Mouse (Mus musculus) monocyte, adult 2 months (primary cell): ENCODE results near the gene Brat1.
"Not testable (repeated sequence)": the region's sequence is repeated elsewhere in the genome, so short reads cannot be mapped to it uniquely, and the experiment has no call there.

Source experiments
- DNase-seq, 2 experiments: peaks; one replicate each; pipeline ENCODE4 v3.0.0; 2022; ENCODE audit warnings: low spot score in 2 of 2, low read depth in 1 of 2

Brat1 gene

DNA sequence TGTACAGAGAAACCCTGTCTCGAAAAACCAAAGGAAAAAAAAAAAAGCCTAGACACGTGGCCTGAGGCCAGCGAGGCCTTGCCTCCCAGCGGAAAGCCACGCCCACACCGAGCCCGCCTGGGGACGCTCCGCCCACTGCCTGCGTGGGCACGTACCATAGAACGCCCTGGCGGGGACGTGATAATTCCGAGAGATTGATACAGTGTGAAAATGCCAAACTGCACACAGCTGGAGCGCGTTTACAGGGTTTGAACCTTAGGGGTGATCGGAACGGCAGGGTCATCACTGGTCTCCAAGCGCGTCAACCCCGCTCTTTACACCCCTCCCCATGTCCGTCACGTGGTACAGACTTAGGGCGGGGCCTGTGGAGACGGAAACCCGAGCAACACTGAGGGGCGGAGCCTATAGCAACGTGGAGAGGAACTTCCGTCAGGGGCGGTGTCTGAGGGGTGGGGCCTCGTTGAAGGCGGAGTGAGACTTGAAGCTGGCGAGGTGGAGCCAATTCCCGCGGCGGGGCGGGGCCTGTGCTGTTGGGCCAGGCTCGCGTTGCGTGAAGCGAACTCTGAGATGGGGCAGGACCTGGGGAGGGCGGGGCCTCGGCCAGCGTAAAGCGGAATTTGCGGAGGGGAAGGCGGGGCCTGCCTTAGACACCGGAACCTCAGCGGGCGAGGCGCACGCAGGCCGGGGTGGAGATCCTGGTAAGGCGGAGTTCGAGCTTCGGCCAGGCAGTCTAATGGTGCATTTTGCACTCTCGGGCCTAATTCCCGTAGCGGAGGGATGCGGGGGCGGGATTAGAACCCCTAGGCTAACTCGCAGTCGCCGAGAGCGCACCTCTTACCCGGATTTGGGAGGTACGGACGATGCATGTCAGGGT lies at the start of gene Brat1:
Gene Brat1 (plus strand): TSS at position 634 of the 874 bp plus-strand sequence.
- DNase-seq: peak; percentile 100

DNA sequence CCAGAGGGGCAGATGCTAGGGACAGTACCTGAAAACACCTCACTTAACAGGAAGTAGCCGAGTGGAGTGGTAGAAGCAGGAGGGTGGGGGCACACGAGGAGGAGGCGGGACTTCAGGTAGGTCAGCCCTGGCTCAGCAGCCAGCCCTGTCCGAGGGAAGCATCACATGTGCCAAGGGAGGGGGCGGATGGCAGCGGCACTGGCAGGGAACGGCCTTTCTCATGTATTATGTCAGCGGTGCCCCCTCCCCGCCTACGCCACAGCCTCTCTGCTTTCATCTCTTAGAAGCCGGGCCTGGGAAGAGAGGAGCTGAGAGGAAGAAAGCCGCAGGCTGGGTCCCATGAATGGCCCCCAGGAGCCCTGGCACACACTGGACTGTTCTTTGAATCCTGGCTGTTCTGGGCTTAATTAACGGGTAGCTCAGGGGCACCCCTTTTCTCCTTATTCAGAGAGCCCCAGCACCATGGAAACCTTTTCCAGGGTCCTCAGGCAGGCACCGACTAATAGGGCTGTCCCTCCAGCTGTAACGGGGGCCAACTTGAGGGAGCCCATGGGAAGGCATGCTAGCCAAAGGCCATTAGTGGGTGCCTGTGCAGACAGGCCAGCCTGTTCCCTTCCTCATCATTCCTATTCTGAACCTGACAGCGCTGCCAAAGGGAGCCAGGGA lies 45.1 kb upstream of the Brat1 start:
- DNase-seq: no peak

DNA sequence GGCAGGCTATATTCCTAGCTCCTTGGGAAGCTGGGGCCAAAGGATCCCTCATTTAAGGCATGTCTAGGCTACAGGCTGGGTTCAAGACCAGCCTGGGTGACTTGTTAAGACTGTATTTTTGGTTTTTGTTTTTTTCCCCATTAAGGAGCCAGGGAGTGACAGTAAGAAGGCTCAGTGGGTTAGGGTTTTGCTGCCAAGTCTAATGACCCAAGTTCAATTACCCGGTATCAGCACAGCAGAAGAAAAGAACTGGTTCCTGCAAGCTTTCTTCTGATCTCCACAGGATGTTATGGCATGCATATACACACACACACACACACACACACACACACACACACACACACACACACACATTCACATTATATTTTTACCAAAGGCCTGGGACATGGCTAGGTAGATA lies 44.4 kb upstream of the Brat1 start:
- no peak for DNase-seq

DNA sequence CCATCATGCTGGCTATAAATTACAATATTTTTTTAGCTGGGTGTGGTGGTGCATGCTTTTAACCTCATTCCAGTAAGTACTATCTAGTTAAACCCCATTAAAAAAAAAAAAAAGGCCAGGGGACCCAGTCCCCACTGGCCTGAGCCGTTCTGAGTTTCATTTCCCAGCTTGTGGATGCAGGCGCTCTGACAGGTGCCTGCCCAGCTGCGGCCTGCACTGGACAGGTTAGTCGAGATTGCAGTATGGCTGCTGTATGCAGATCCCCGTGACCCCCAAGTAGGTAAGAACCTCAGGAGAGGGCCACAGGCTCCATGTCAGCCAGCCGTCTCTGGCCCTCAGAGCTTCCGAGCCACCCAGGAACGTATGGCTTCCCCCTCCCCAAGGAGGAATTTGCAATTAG lies 43.4 kb upstream of the Brat1 start:
- DNase-seq: no peak

DNA sequence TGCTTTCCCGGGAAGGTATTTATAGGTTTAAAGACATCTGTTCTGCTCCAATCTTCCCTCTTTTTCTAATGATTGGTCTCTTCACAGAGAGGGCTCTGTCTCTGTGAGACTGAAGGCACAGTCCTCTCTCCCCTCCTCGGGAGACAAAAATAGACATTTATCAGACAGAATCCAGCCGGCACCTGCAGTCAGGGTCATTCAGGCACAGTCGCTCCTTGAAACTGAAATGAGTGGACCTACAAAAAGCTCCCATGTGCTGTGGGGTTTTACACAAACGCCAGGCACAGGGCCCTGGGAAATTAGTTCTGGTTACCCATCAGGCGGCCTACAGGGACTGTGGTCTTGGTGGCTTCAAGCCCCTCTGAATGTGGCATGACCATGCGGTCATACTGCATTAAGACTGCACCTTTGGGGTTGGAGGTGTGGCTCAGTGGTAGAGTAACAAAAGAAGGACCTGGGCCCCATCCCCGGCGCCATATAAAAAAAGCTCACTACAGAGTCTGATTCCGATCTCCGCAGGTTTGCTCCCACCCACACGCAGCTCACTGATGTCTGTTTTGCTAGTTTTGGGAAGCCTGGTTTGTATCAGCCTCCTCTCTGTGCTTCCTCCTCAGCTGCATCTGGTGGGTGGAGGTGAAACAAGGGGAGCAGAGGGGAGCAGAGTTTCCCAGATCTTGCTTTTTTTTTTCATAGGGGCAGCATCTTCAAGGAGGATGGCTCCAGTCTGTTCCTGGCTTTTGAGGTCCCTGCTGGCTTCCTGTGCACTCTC lies 42.8 kb upstream of the Brat1 start:
- DNase-seq: no peak

DNA sequence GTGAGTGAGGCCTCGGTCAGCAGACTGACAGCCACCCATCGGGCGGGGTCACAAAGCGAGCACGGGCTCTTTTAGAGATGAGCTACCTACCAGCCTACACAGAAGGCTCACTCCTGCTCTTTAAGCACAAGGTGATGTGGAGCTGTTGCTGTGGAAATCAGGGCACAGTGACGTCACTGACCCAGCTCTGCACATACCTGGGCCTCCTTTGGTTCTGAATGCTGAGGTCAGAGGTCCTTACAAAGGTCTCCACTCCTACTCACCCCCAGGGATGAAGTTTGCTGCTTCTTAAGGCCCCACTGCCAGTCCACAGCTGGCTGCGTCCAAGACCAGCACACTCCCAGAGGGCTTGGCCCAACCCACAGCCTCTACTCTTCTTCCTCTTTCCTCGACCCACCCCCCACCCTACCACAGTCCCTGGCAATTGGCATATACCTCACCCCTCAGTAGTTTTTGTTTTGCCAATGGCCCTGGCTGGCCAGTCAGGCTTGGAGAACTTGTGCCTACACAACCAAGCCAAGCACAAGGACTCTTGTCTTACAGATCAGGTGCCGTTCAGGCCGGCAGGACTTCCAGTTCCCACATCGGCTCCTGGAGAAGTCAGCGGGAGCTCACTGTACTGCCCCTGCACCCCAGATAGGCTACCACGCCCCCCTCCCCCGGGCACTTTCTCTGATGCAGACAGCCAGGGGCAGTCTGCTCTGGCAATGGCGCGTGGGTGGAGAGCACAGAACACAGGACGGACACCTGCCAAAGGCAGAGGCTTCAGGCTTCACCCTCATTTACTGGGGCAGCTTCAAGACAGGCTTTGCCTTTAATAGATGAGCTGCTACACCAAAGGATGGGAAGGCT lies 41.8 kb upstream of the Brat1 start:
- no peak for DNase-seq

DNA sequence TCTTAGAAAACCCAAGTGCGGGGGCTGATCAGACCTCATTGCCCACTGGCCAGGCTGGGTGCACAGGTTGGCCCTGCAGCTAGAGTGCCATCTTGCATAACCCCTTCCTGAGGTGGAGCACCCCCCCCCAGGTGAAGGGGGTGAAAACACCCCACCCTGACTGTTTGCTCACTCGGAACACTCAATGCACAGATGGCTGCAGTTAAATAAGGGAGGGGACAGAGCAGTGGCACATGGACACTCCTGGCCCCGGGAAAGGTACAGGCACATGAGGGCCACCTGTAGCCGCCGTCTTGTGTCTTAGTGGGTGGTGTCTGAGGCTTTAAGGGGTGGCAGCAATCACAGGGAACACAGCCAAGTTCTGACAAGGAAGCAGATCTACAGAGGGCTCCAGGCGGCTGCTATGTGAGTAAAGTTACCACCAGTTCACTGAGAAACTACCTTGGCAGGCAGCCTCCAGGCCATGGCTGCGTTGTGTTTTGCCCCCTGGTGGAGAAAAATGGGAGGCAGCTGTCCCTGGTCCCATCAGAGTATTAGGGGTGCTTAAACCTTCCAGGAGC lies 41.1 kb upstream of the Brat1 start:
- DNase-seq: peak in 1 of 2 experiments; percentile 38

DNA sequence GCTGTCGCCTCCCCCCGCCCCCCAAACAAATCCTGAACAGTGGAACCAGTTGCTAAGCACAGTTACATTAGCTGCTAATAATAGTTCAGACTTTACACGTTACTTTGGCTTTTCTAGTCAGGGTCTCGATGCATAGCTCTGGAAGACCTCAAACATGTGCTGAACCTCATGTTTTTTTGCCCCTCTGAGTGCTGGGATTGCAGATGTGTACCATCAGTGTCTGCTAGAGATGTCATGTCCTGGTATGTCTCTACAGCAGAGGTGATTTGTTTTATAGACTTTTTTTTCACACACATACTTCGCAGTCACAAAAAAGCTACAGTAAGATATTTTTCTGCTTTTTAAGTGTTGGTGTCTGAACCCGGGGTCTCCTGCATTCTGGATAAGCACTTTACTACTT lies 32.7 kb upstream of the Brat1 start:
- DNase-seq: no peak

DNA sequence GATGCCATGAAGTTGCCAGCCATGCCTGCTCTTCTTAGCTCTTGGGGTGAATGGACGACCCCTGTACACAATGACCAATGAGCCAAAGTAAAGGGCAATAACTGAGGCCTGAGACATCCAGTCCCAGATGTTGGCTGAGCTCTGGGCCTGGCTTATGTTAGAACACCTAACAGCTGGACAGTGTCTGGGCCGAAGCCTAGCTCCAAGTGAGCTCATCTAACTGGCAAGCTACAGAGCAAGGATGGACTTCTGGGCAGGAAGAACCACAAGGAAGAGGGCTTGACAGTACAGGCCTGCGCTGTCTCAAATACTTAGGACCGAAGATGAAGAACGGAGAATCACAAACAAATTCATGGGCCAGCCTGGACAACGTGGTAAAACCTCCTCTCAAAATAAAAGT lies 32.2 kb upstream of the Brat1 start:
- DNase-seq: not testable (repeated sequence)

DNA sequence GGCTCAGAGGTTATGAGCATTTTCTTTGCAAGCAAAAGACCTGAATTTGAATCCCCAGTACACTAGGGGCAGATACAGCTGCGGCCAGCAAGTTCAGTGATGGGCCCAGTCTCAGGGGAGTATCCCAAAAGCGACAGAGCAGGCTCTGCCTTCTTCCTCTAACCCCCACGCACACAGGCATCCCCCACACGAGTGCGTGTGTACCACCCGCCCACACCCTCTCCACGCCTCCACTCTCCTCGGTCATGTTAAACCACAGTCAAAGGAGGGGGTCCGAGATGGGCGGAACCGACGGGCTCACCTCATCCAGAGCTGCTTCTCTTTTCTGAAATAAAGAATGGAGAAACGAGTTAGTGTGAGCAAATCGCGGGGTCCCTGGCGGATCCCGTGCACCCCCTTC lies 30.8 kb upstream of the Brat1 start:
- DNase-seq: no peak

DNA sequence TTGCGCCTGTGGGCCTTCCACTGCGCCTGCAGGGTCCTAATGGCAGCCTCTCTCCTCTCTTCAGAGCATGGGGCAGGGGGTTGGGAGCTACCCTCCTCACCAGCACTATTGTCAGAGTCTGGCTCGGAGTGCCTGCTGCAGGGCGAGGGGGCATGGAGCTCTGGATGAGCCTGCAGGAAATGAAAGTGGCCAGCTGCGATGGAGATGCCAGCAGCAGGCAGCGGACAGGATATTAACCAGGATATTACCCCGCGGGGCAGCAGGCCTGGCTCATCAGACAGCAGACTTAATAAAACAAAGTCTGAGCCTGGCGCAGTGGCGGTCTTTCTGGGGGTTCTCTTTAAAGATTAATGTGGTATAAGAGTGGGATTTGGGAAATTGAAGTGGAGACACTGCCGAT lies 29.7 kb upstream of the Brat1 start:
- DNase-seq: no peak

DNA sequence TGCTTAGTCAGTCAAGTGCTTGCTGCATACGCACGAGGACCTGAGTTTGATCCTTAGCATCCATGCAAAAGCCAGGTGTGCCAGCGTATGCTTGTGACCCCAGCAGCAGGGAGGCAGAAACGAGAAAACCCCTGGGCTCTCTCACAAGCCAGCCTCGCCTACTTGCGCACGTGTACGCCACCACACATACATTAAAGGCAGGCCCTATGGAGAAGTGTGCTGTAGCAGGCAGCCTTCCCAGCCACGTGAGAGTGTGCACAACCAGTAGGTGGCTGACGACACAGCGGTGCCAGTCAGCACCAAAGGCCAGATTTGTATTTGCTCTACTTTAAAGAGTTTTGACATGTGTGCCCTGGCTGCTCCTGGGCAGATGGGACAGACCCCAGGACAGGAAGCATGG lies 29.2 kb upstream of the Brat1 start:
- no peak for DNase-seq

DNA sequence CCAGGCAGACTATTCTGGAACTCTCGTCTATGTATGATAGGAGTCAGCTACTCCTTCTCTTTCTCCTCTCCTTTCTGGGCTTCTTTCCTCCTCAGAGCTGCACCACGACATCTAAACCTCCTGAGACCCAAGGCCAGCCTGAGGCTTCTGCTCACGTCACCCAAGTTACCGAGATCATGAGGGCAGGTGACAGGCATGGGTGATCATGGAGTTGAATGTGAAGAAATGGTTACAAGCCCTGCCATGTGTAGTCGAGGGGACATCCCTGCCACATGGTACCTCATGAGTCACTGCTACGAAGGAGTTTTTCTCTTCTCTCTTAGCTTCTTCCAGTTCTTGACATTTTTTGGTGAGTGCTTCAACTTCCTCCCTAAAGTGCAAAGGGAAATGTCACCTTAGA lies 27.7 kb upstream of the Brat1 start:
- DNase-seq: no peak

DNA sequence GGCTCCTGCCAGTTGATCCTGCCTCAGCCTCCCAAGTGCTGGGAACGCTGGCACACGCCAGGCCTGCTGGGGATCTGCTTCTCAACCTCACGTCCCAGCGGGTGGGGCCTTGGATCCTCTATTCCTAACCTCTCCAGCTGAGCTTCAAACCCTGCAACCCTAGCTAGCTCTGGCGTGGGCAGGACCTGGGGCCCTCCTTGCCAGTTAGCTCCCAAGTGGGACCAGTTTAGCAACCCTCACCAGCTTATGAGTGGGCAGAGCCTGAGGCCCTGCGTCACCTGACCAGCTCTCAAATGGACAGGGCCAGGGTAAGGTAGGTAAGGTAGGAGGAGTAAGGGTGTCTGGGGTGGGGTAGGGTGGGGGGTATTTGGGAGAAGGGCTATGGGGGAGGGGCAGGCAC lies 24.8 kb upstream of the Brat1 start:
- no peak for DNase-seq

DNA sequence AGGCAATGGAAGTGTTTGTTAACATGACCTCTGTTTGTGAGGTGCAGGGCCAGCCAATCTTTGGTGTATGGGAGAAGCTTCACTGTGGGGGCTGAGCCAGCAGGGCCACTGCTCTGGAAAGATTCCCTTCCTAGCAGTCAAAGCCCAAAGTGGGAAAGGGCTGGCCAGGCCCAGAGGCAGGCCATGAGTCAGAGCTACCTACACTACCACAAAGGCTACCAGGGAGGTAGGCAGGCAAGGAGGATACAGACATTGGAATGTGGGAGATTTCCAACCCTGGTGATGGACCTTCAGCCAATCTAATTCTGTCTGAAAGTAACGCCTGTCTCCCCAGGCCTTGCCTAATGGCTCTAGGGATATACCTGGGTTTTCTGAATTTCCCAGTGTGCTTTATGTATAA lies 23.9 kb upstream of the Brat1 start:
- no peak for DNase-seq

DNA sequence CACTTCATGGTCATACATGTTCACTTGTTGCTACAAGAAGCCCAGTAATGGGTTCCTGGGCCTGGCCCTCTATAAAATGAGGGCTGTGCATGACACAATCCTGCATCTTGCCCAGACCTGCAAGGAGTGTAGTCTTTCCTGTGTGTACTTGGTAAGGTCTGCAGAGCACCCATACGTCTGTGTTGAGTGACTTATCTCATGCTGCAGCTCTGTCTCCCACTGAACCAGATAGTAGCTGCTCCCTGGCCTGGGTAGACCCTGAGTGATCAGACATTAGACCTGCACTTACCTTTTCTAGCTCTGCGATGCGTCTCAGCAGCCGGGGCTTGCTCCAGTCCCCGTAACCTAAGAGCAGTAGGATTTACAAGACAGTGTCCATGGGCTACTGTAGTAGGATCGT lies 22.7 kb upstream of the Brat1 start:
- DNase-seq: no peak

DNA sequence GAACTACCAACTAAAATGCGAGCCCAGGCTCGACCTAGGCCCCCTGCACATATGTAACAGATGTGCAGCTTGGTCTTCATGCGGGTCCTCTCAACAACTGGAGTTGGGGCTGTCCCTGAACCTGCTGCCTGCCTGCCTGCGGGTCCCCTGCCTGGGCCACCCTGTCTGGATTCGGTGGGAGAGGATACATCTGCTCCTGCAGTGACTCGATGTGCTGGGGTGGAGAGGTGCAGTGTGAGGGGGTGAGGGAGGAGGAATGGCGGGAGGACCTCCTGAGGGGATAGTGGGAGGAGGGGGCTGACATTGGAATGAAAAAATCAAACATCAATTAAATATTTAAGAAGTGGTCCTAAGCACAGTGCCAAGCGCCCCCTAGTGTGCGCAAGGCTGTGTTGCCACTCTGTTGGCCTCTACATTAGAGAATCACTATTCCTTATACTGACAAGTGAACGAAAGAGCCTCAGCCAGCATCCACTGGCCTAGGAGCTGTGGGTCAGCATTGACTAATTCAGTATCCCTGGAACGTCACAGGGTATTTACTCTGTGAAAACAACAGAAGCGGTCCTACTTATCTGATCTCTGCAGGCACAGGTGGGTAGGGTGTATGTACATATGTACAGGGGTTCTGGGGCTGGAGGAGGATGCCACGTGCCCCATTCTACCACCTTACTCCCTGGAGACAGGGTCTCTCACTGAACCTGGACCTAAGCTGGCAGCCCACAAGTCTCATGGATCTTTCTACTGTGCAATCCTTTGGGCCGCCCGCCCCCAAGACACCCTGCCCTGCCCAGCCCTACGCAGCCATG lies 20.3 kb upstream of the Brat1 start:
- DNase-seq: peak in 1 of 2 experiments; percentile 16

DNA sequence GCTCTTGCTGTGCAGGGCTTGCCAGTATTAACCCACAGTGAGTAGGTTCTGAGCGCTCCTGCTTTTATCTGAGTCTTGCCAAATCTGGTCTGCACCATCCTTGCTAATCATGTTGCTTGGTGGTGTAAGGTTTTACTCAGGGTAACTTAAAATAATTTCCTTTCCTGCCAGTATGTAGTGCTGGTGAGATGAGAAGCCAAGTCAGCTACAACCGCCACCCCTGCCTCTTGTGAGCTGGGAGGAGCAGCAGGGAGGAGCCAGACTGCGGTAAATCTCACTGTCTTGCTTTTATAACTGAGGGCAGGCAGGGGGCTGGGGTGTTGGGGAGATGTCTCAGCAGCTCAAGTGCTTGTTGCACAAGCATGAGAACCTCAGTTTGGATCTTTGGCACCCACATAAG lies 16.4 kb upstream of the Brat1 start:
- no peak for DNase-seq

DNA sequence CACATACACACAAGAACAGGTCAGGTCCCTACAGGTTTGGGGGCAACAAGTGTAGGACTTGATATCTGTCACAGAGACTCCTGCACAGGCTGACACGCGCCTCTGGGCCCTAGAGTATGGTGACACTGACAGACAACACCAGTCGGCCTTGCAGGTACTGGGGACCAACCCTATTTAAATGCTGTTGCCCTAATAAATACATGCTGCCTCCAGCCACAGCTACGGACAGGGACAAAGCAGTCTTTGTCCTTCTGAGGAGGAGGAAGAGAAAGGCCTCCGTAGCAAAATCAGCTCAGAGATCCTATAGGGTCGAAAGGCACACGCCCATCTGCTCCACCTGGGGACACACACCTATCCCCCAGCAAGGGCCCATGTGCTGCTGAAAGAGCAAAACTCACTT lies 8.8 kb upstream of the Brat1 start:
- DNase-seq: no peak

DNA sequence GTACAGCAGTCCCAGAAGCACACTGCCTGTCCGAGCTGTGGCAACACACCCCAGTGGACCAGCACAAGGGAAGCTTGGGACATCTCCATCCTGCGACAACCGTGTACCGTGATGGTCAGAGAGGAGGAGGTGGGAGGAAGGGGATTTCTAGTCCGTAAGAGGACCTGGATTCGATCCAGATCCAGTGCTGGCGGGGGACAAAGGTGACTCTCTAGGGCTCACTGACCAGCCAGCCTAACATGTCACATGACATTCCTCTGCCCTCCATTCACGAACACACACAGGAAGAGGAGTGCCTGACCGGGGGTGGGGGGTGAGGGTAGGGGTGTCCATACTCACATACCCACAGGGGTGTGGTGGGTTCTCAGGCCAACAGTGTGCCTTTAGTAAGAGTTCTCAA lies 5.0 kb upstream of the Brat1 start:
- no peak for DNase-seq
